Mouse (Mus musculus) hindbrain, embryonic 11.5 days (tissue): ENCODE measurements around the gene Gins3. TPM values are rescaled to one million over a fixed set of nuclear protein-coding genes. Genes with fewer than 3 reads are reported as not detected.
"Not testable (repeated sequence)": the region's sequence is repeated elsewhere in the genome, so short reads cannot be mapped to it uniquely, and the experiment has no call there.

Experiments
- ATAC-seq: fragments of 200-750 bp; cut with Nextera tagmentation; 2 replicates; pipeline ENCODE4 v1.8.0; 2017; ENCODE audit warnings: mild to moderate bottlenecking, moderate TSS enrichment, moderate library complexity; ENCODE audit not compliant: low FRiP score
- DNase-seq: peaks from one replicate; pipeline ENCODE4 v3.0.0-alpha.2; 2015; ENCODE audit warnings: low spot score
- H3K27ac ChIP-seq: fragments of 300-500 bp; sonication (generic); 2 replicates; pipeline ENCODE4 v1.5.1; 2014; ENCODE audit warnings: mild to moderate bottlenecking, low read depth, low read length
- H3K27me3 ChIP-seq: fragments of 300-500 bp; sonication (generic); 2 replicates; pipeline ENCODE4 v1.6.1; 2014; ENCODE audit warnings: mild to moderate bottlenecking, low read length, moderate library complexity, mixed read lengths; ENCODE audit not compliant: control insufficient read depth, insufficient read depth
- H3K36me3 ChIP-seq: fragments of 300-500 bp; sonication (generic); 2 replicates; pipeline ENCODE4 v1.6.1; 2014; ENCODE audit warnings: mild to moderate bottlenecking, low read length, moderate library complexity, mixed read lengths; ENCODE audit not compliant: control insufficient read depth, insufficient read depth
- H3K4me1 ChIP-seq: fragments of 300-500 bp; sonication (generic); replicated peaks from 2 replicates; pipeline ENCODE4 v1.6.1; 2014; ENCODE audit warnings: low read length, mixed read lengths; ENCODE audit not compliant: control insufficient read depth, insufficient read depth
- H3K4me2 ChIP-seq: fragments of 300-500 bp; sonication (generic); replicated peaks from 2 replicates; pipeline ENCODE4 v1.6.1; 2014; ENCODE audit warnings: mild to moderate bottlenecking, low read depth, low read length
- H3K4me3 ChIP-seq: fragments of 300-500 bp; sonication (generic); 2 replicates; pipeline ENCODE4 v1.5.1; 2014; ENCODE audit warnings: low read depth, low read length
- H3K9ac ChIP-seq: fragments of 300-500 bp; sonication (generic); 2 replicates; pipeline ENCODE4 v1.6.1; 2014; ENCODE audit warnings: low read depth, low read length
- H3K9me3 ChIP-seq: fragments of 300-500 bp; sonication (generic); 2 replicates; pipeline ENCODE4 v1.6.1; 2016; ENCODE audit warnings: low read length; ENCODE audit not compliant: control insufficient read depth
- WGBS: fragments of 180-500 bp; shearing (Covaris S2); extraction: QIAGEN DNeasy Blood & Tissue Kit; methylation state at CpG from one replicate; pipeline ENCODE4 v1.1.7; 2014; 5-methylcytosine and 5-hydroxymethylcytosine counted together
- polyA plus RNA-seq: library from polyadenylated mRNA; unstranded; fragments of >200 nt; fragmentation: Nextera tagmentation; extraction: Ambion mirVana; gene quantifications from 2 replicates; pipeline ENCODE4 v1.2.1, GENCODE M21; 2014

Gene Gins3
- polyA plus RNA-seq, 1 experiment from 2014 or later: 24.1 TPM

- Histone ChIP-seq H3K27ac (no peak overlapping the region), H3K4me2 (no peak overlapping the region), H3K9ac (no peak overlapping the region), H3K4me1 (no peaks in the 10 kb centered on the region), H3K9me3 (no peaks in the 10 kb centered on the region), H3K4me3 (no peak overlapping the region), H3K36me3 (no peaks in the 10 kb centered on the region), H3K27me3 (no peaks in the 10 kb centered on the region)
- no peak for ATAC-seq
- WGBS: 13% methylated on average over 11 of the region's 11 CpGs
- peak; percentile 90 for DNase-seq
Observed at GRCm38 (mm10) chr8:95599861-95600260, 33.4 kb upstream of the Gins3 start.

- Histone ChIP-seq H3K27me3 (no peaks in the 10 kb centered on the region), H3K4me2 (no peak overlapping the region)
- no peak for DNase-seq
Observed at GRCm38 (mm10) chr8:95601306-95601705, 31.9 kb upstream of the Gins3 start.

GRCm38 (mm10) chr8:95602168-95602567 lies 31.1 kb upstream of the Gins3 start:
- no peaks in the 10 kb centered on the region for H3K36me3 ChIP-seq
- ATAC-seq (no peak), DNase-seq (no peak)
- H3K4me3 ChIP-seq: no peak overlapping the region
- H3K27ac ChIP-seq: no peak overlapping the region
- H3K4me1 ChIP-seq: no peaks in the 10 kb centered on the region
- no peak overlapping the region for H3K9ac ChIP-seq
- 76% methylated on average over 2 of the region's 2 CpGs for WGBS
- no peaks in the 10 kb centered on the region for H3K9me3 ChIP-seq
- H3K27me3 ChIP-seq: no peaks in the 10 kb centered on the region
- H3K4me2 ChIP-seq: no peak overlapping the region

More at GRCm38 (mm10) chr8:95601306-95601705, 31.9 kb upstream of the Gins3 start:
- Histone ChIP-seq H3K4me3 (no peak overlapping the region), H3K9me3 (no peaks in the 10 kb centered on the region), H3K9ac (no peak overlapping the region), H3K27ac (no peak overlapping the region), H3K4me1 (no peaks in the 10 kb centered on the region), H3K36me3 (no peaks in the 10 kb centered on the region)
- no peak for ATAC-seq
- WGBS: 75% methylated on average over 15 of the region's 15 CpGs

- not testable (repeated sequence) for H3K4me2 ChIP-seq, H3K9me3 ChIP-seq, H3K36me3 ChIP-seq, H3K9ac ChIP-seq, H3K4me1 ChIP-seq, H3K27me3 ChIP-seq, ATAC-seq, DNase-seq, H3K27ac ChIP-seq, H3K4me3 ChIP-seq
- 29% methylated on average over 4 of the region's 5 CpGs for WGBS
Observed at GRCm38 (mm10) chr8:95606509-95606908, 26.7 kb upstream of the Gins3 start.

- no peak for ATAC-seq
- 58% methylated on average over 9 of the region's 9 CpGs for WGBS
- no peak overlapping the region for H3K9ac ChIP-seq
- H3K4me2 ChIP-seq: no peak overlapping the region
- no peak for DNase-seq
- no peaks in the 10 kb centered on the region for H3K36me3 ChIP-seq
- no peaks in the 10 kb centered on the region for H3K4me1 ChIP-seq
- H3K27ac ChIP-seq: no peak overlapping the region
- no peaks in the 10 kb centered on the region for H3K9me3 ChIP-seq
- H3K27me3 ChIP-seq: no peaks in the 10 kb centered on the region
- H3K4me3 ChIP-seq: no peak overlapping the region
Observed at GRCm38 (mm10) chr8:95607210-95607609, 26.0 kb upstream of the Gins3 start.

- no peaks in the 10 kb centered on the region for H3K4me1 ChIP-seq
- DNase-seq (no peak), ATAC-seq (no peak)
- no peak overlapping the region for H3K4me3 ChIP-seq
- no peak overlapping the region for H3K27ac ChIP-seq
- no peaks in the 10 kb centered on the region for H3K9me3 ChIP-seq
- H3K36me3 ChIP-seq: no peaks in the 10 kb centered on the region
- no peaks in the 10 kb centered on the region for H3K27me3 ChIP-seq
- H3K9ac ChIP-seq: no peak overlapping the region
- WGBS: 85% methylated on average over 5 of the region's 5 CpGs
- no peak overlapping the region for H3K4me2 ChIP-seq
Observed at GRCm38 (mm10) chr8:95609406-95609805, 23.8 kb upstream of the Gins3 start.

GRCm38 (mm10) chr8:95610749-95611148 lies 22.5 kb upstream of the Gins3 start:
- WGBS: 87% methylated on average over 14 of the region's 14 CpGs
- H3K4me1 ChIP-seq: no peaks in the 10 kb centered on the region
- DNase-seq (no peak), ATAC-seq (no peak)
- H3K9ac ChIP-seq: no peak overlapping the region
- no peaks in the 10 kb centered on the region for H3K9me3 ChIP-seq
- H3K4me2 ChIP-seq: no peak overlapping the region
- H3K4me3 ChIP-seq: no peak overlapping the region
- H3K27ac ChIP-seq: no peak overlapping the region
- H3K36me3 ChIP-seq: no peaks in the 10 kb centered on the region
- H3K27me3 ChIP-seq: no peaks in the 10 kb centered on the region

GRCm38 (mm10) chr8:95611769-95612168 lies 21.5 kb upstream of the Gins3 start:
- DNase-seq (no peak), ATAC-seq (no peak)
- H3K4me2 ChIP-seq: no peak overlapping the region
- H3K4me3 ChIP-seq: no peak overlapping the region
- no peak overlapping the region for H3K9ac ChIP-seq
- H3K27me3 ChIP-seq: no peaks in the 10 kb centered on the region
- H3K4me1 ChIP-seq: no peaks in the 10 kb centered on the region
- WGBS: 79% methylated on average over 5 of the region's 5 CpGs
- H3K27ac ChIP-seq: no peak overlapping the region
- H3K9me3 ChIP-seq: no peaks in the 10 kb centered on the region
- H3K36me3 ChIP-seq: no peaks in the 10 kb centered on the region

- ATAC-seq: no peak
- H3K27ac ChIP-seq: no peak overlapping the region
- H3K4me1 ChIP-seq: no peaks in the 10 kb centered on the region
- WGBS: 92% methylated on average over 7 of the region's 7 CpGs
- no peak overlapping the region for H3K4me2 ChIP-seq
- H3K27me3 ChIP-seq: no peaks in the 10 kb centered on the region
- no peak for DNase-seq
- no peak overlapping the region for H3K9ac ChIP-seq
- H3K36me3 ChIP-seq: no peaks in the 10 kb centered on the region
- H3K9me3 ChIP-seq: no peaks in the 10 kb centered on the region
- H3K4me3 ChIP-seq: no peak overlapping the region
Observed at GRCm38 (mm10) chr8:95616383-95616782, 16.9 kb upstream of the Gins3 start.
